Mouse (Mus musculus) layer of hippocampus, adult 8-10 months (tissue): Measurements from ENCODE around the gene Tcf20. TPM values are rescaled to one million over a fixed set of nuclear protein-coding genes. Genes with fewer than 3 reads are reported as not detected.
A peak's percentile ranks its signal among the peaks of the same experiment; 100 is the strongest.
"Not testable (repeated sequence)": the region's sequence is repeated elsewhere in the genome, so short reads cannot be mapped to it uniquely, and the experiment has no call there.

ENCODE experiments used
- DNase-seq, 2 experiments: peaks; one replicate each; pipeline ENCODE4 v3.0.0; 2022; ENCODE audit warnings: low spot score in 2 of 2
- total RNA-seq, 4 experiments: library from RNA; stranded (reverse); gene quantifications; 2 replicates each; pipeline ENCODE4 v1.2.4; 2022

Tcf20 gene
- total RNA-seq, 4 experiments from 2014 or later = 192 to 215 (median 201) TPM

GRCm38 (mm10) chr15:82902521-82902920 is 85.2 kb downstream of the Tcf20 start:
- no peak for DNase-seq

- DNase-seq = no peak
These were observed 86.4 kb downstream of the Tcf20 start for GRCm38 (mm10) chr15:82901306-82901705.

- no peak for DNase-seq
These were observed 87.3 kb downstream of the Tcf20 start for GRCm38 (mm10) chr15:82900331-82900730.

- DNase-seq = peak in 1 of 2 experiments; percentile 69
These were observed 87.9 kb downstream of the Tcf20 start for GRCm38 (mm10) chr15:82899676-82900301.

GRCm38 (mm10) chr15:82898740-82899675 is 88.7 kb downstream of the Tcf20 start:
- DNase-seq = no peak

GRCm38 (mm10) chr15:82898141-82898739 is 89.4 kb downstream of the Tcf20 start:
- DNase-seq = no peak

- DNase-seq = no peak
These were observed 91.3 kb downstream of the Tcf20 start for GRCm38 (mm10) chr15:82896336-82896735.

GRCm38 (mm10) chr15:82890470-82890869 is 97.2 kb downstream of the Tcf20 start:
- no peak for DNase-seq

GRCm38 (mm10) chr15:82889426-82889825 is 98.2 kb downstream of the Tcf20 start:
- DNase-seq = no peak

- no peak for DNase-seq
These were observed 99.2 kb downstream of the Tcf20 start for GRCm38 (mm10) chr15:82888466-82888865.

- DNase-seq = no peak
These were observed 110.4 kb downstream of the Tcf20 start for GRCm38 (mm10) chr15:82877309-82877708.

GRCm38 (mm10) chr15:82876863-82877262 is 110.8 kb downstream of the Tcf20 start:
- DNase-seq = no peak

- DNase-seq = no peak
These were observed 115.6 kb downstream of the Tcf20 start for GRCm38 (mm10) chr15:82872037-82872436.

- DNase-seq = not testable (repeated sequence)
These were observed 121.4 kb downstream of the Tcf20 start for GRCm38 (mm10) chr15:82866286-82866685.

GRCm38 (mm10) chr15:82863674-82864073 is 124.0 kb downstream of the Tcf20 start:
- no peak for DNase-seq

GRCm38 (mm10) chr15:82856652-82857378 is 130.9 kb downstream of the Tcf20 start:
- no peak for DNase-seq

- no peak for DNase-seq
These were observed 131.6 kb downstream of the Tcf20 start for GRCm38 (mm10) chr15:82856065-82856464.

GRCm38 (mm10) chr15:82839146-82839545 is 148.5 kb downstream of the Tcf20 start:
- no peak for DNase-seq

- DNase-seq = no peak
These were observed 157.8 kb downstream of the Tcf20 start for GRCm38 (mm10) chr15:82829917-82830316.

- no peak for DNase-seq
These were observed 161.8 kb downstream of the Tcf20 start for GRCm38 (mm10) chr15:82825866-82826265.

GRCm38 (mm10) chr15:82822347-82822746 is 165.3 kb downstream of the Tcf20 start:
- DNase-seq = no peak
